Mouse (Mus musculus) C2C12 (cell line): ENCODE data around the gene Cerk.

Source experiments
- CEBPB ChIP-seq: IDR thresholded peaks from one replicate; pipeline ENCODE4 v1.6.1; 2011; ENCODE audit warnings: low read depth, mild to moderate bottlenecking, control low read depth, moderate library complexity
- CTCF ChIP-seq: IDR thresholded peaks from one replicate; pipeline ENCODE4 v1.5.1; 2011; ENCODE audit not compliant: control insufficient read depth, insufficient read depth, insufficient read length
- FOSL1 ChIP-seq: IDR thresholded peaks from one replicate; pipeline ENCODE4 v1.8.0; 2011; ENCODE audit warnings: mild to moderate bottlenecking, low read length; ENCODE audit not compliant: poor library complexity, insufficient read depth, severe bottlenecking
- MAX ChIP-seq: IDR thresholded peaks from one replicate; pipeline ENCODE4 v1.6.1; 2011; ENCODE audit warnings: mild to moderate bottlenecking, control low read depth
- MYOD1 ChIP-seq: IDR thresholded peaks from one replicate; pipeline ENCODE4 v1.6.1; 2011; ENCODE audit warnings: low read depth; ENCODE audit not compliant: control insufficient read depth, insufficient read length
- MYOG ChIP-seq: IDR thresholded peaks from one replicate; pipeline ENCODE4 v1.6.1; 2011; ENCODE audit not compliant: control insufficient read depth, insufficient read length; ENCODE audit errors: extremely low read depth
- USF1 ChIP-seq: IDR thresholded peaks from one replicate; pipeline ENCODE4 v1.6.1; 2011; ENCODE audit warnings: low read depth, mild to moderate bottlenecking, control low read depth, moderate library complexity

GRCm38 (mm10) chr15:86122261-86122949, 63.5 kb downstream of the Cerk start:
- TF ChIP-seq CTCF, result no peak
- TF ChIP-seq MYOG, result no peak
- TF ChIP-seq FOSL1, result no peak
- TF ChIP-seq MAX, result no peak
- no peak for TF ChIP-seq MYOD1
- no peak for TF ChIP-seq CEBPB
- no peak for TF ChIP-seq USF1
